Mouse (Mus musculus): ENCODE measurements around the gene Rrp7a. TPM values are rescaled to one million over a fixed set of nuclear protein-coding genes. Genes with fewer than 3 reads are reported as not detected.

The Rrp7a gene
- polyA plus RNA-seq, 1 experiment, result 171 TPM

- TF ChIP-seq USF1 (IDR thresholded peaks at IDR 0.05; ENCODE audit: low read depth), result no peak
- no peak for TF ChIP-seq CTCF (IDR thresholded peaks at IDR 0.05; ENCODE audit: control insufficient read depth, insufficient read depth, insufficient read length)
- no peak for TF ChIP-seq MAX (IDR thresholded peaks at IDR 0.05)
- peak; percentile 77 for TF ChIP-seq CEBPB (IDR thresholded peaks at IDR 0.05; ENCODE audit: low read depth)
- TF ChIP-seq FOSL1 (IDR thresholded peaks at IDR 0.05; ENCODE audit: insufficient read depth, low read length, poor library complexity, severe bottlenecking), result no peak
- TF ChIP-seq MYOG (IDR thresholded peaks at IDR 0.05; ENCODE audit: control insufficient read depth, extremely low read depth, insufficient read length), result no peak
- Histone ChIP-seq H3K27me3 (ENCODE audit: control insufficient read depth, insufficient read depth, insufficient read length) (peaks cover 44% of the 10 kb centered on the region), H3K79me2 (ENCODE audit: control insufficient read depth, insufficient read depth) (no peaks in the 10 kb centered on the region), H3K79me3 (ENCODE audit: low read depth) (no peaks in the 10 kb centered on the region), H3ac (ENCODE audit: control insufficient read depth, insufficient read length, low read depth) (no peak overlapping the region), H3K4me3 (ENCODE audit: insufficient read depth, poor library complexity, severe bottlenecking) (no peak overlapping the region), H3K36me3 (ENCODE audit: control insufficient read depth, insufficient read depth) (no peaks in the 10 kb centered on the region)
Observed at GRCm38 (mm10) chr15:83075607-83076525, 46.7 kb downstream of the Rrp7a start.

GRCm38 (mm10) chr15:83074179-83074578 is 48.4 kb downstream of the Rrp7a start:
- TF ChIP-seq MYOD1 (IDR thresholded peaks at IDR 0.05; ENCODE audit: control insufficient read depth, insufficient read length, low read depth) (no peak), CEBPB (IDR thresholded peaks at IDR 0.05; ENCODE audit: low read depth) (no peak)
- H3K36me3 ChIP-seq (ENCODE audit: control insufficient read depth, insufficient read depth), result no peaks in the 10 kb centered on the region
- H3K79me2 ChIP-seq (ENCODE audit: control insufficient read depth, insufficient read depth), result no peaks in the 10 kb centered on the region
- no peak overlapping the region for H3ac ChIP-seq (ENCODE audit: control insufficient read depth, insufficient read length, low read depth)
- H3K27me3 ChIP-seq (ENCODE audit: control insufficient read depth, insufficient read depth, insufficient read length), result peaks cover 36% of the 10 kb centered on the region
- no peak overlapping the region for H3K4me3 ChIP-seq (ENCODE audit: insufficient read depth, poor library complexity, severe bottlenecking)
- H3K79me3 ChIP-seq (ENCODE audit: low read depth), result no peaks in the 10 kb centered on the region

GRCm38 (mm10) chr15:83071752-83072151 is 50.8 kb downstream of the Rrp7a start:
- no peak overlapping the region for H3K4me3 ChIP-seq (ENCODE audit: insufficient read depth, poor library complexity, severe bottlenecking)

DNA sequence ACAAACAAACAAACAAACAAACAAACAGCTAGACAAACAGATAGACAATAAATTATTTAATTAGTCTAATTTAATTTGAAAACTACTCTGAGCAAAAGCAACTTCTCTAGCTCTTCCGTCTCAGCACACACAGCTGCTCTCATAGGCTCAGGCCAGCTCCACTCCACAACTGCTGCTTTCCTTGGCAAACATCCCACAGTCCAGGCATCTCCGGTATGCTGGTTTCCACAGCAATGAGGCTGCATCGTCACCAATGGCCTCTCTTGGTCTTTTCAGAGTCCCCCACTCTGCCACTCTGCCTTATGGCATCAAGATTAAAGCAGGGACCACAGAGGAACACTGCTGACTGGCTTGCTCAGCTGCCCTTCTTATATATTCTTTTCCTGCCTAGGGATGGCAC is 51.7 kb downstream of the Rrp7a start:
- H3K27me3 ChIP-seq (ENCODE audit: control insufficient read depth, insufficient read depth, insufficient read length), result peaks cover 9% of the 10 kb centered on the region

More at GRCm38 (mm10) chr15:83071752-83072151, 50.8 kb downstream of the Rrp7a start:
- no peaks in the 10 kb centered on the region for H3K36me3 ChIP-seq (ENCODE audit: control insufficient read depth, insufficient read depth)
- no peaks in the 10 kb centered on the region for H3K79me3 ChIP-seq (ENCODE audit: low read depth)
- H3K79me2 ChIP-seq (ENCODE audit: control insufficient read depth, insufficient read depth), result no peaks in the 10 kb centered on the region
- TF ChIP-seq FOSL1 (IDR thresholded peaks at IDR 0.05; ENCODE audit: insufficient read depth, low read length, poor library complexity, severe bottlenecking), result no peak
- no peak for TF ChIP-seq CEBPB (IDR thresholded peaks at IDR 0.05; ENCODE audit: low read depth)
- no peak for TF ChIP-seq MAX (IDR thresholded peaks at IDR 0.05)
- TF ChIP-seq MYOD1 (IDR thresholded peaks at IDR 0.05; ENCODE audit: control insufficient read depth, insufficient read length, low read depth), result no peak
- no peak for TF ChIP-seq MYOG (IDR thresholded peaks at IDR 0.05; ENCODE audit: control insufficient read depth, extremely low read depth, insufficient read length)
- no peak for TF ChIP-seq CTCF (IDR thresholded peaks at IDR 0.05; ENCODE audit: control insufficient read depth, insufficient read depth, insufficient read length)
- no peak for TF ChIP-seq USF1 (IDR thresholded peaks at IDR 0.05; ENCODE audit: low read depth)
- peaks cover 17% of the 10 kb centered on the region for H3K27me3 ChIP-seq (ENCODE audit: control insufficient read depth, insufficient read depth, insufficient read length)
- no peak overlapping the region for H3ac ChIP-seq (ENCODE audit: control insufficient read depth, insufficient read length, low read depth)

GRCm38 (mm10) chr15:83068270-83068669 is 54.3 kb downstream of the Rrp7a start:
- Histone ChIP-seq H3K36me3 (ENCODE audit: control insufficient read depth, insufficient read depth) (no peaks in the 10 kb centered on the region), H3K79me3 (ENCODE audit: low read depth) (no peaks in the 10 kb centered on the region), H3K27me3 (ENCODE audit: control insufficient read depth, insufficient read depth, insufficient read length) (no peaks in the 10 kb centered on the region), H3ac (ENCODE audit: control insufficient read depth, insufficient read length, low read depth) (no peak overlapping the region), H3K79me2 (ENCODE audit: control insufficient read depth, insufficient read depth) (no peaks in the 10 kb centered on the region), H3K4me3 (ENCODE audit: insufficient read depth, poor library complexity, severe bottlenecking) (no peak overlapping the region)
- TF ChIP-seq FOSL1 (IDR thresholded peaks at IDR 0.05; ENCODE audit: insufficient read depth, low read length, poor library complexity, severe bottlenecking), result no peak
- TF ChIP-seq MYOG (IDR thresholded peaks at IDR 0.05; ENCODE audit: control insufficient read depth, extremely low read depth, insufficient read length), result no peak
- no peak for TF ChIP-seq CEBPB (IDR thresholded peaks at IDR 0.05; ENCODE audit: low read depth)
- TF ChIP-seq USF1 (IDR thresholded peaks at IDR 0.05; ENCODE audit: low read depth), result no peak
- no peak for TF ChIP-seq CTCF (IDR thresholded peaks at IDR 0.05; ENCODE audit: control insufficient read depth, insufficient read depth, insufficient read length)
- TF ChIP-seq MAX (IDR thresholded peaks at IDR 0.05), result no peak
- no peak for TF ChIP-seq MYOD1 (IDR thresholded peaks at IDR 0.05; ENCODE audit: control insufficient read depth, insufficient read length, low read depth)

More for the DNA sequence above, 51.7 kb downstream of the Rrp7a start:
- Histone ChIP-seq H3K79me3 (ENCODE audit: low read depth) (no peaks in the 10 kb centered on the region), H3ac (ENCODE audit: control insufficient read depth, insufficient read length, low read depth) (no peak overlapping the region), H3K36me3 (ENCODE audit: control insufficient read depth, insufficient read depth) (no peaks in the 10 kb centered on the region), H3K4me3 (ENCODE audit: insufficient read depth, poor library complexity, severe bottlenecking) (no peak overlapping the region), H3K79me2 (ENCODE audit: control insufficient read depth, insufficient read depth) (no peaks in the 10 kb centered on the region)
- TF ChIP-seq MYOG (IDR thresholded peaks at IDR 0.05; ENCODE audit: control insufficient read depth, extremely low read depth, insufficient read length) (no peak), USF1 (IDR thresholded peaks at IDR 0.05; ENCODE audit: low read depth) (no peak), CEBPB (IDR thresholded peaks at IDR 0.05; ENCODE audit: low read depth) (no peak), MAX (IDR thresholded peaks at IDR 0.05) (no peak), MYOD1 (IDR thresholded peaks at IDR 0.05; ENCODE audit: control insufficient read depth, insufficient read length, low read depth) (no peak), FOSL1 (IDR thresholded peaks at IDR 0.05; ENCODE audit: insufficient read depth, low read length, poor library complexity, severe bottlenecking) (no peak), CTCF (IDR thresholded peaks at IDR 0.05; ENCODE audit: control insufficient read depth, insufficient read depth, insufficient read length) (no peak)
